Mouse (Mus musculus) MEL (cell line): ENCODE measurements around the gene Hist1h3a.

Experiments used
- CHD2 ChIP-seq: IDR thresholded peaks from 2 replicates; pipeline ENCODE4 v1.6.1; 2011; ENCODE audit warnings: low read length, improper control_type of control experiment
- CTCF ChIP-seq, 3 experiments: IDR thresholded peaks in 2 of 3; conservative IDR thresholded peaks in 1 of 3; 2 replicates each; pipeline ENCODE4 v1.5.1; 2011 to 2012; ENCODE audit warnings: low read length in 3 of 3, low read depth in 2 of 3, mild to moderate bottlenecking in 2 of 3, improper control_type of control experiment in 1 of 3, inconsistent platforms in 1 of 3, mixed read lengths in 1 of 3, moderate library complexity in 1 of 3; ENCODE audit not compliant: control insufficient read depth in 1 of 3, insufficient read depth in 1 of 3, poor library complexity in 1 of 3, severe bottlenecking in 1 of 3
- E2F4 ChIP-seq: IDR thresholded peaks from 2 replicates; pipeline ENCODE4 v1.6.1; 2011; ENCODE audit warnings: low read depth, low read length, improper control_type of control experiment, borderline replicate concordance
- ELF1 ChIP-seq: IDR thresholded peaks from 2 replicates; pipeline ENCODE4 v1.6.1; 2014; ENCODE audit warnings: low read depth, mild to moderate bottlenecking, inconsistent platforms, low read length, improper control_type of control experiment, moderate library complexity
- ETS1 ChIP-seq: IDR thresholded peaks from 2 replicates; pipeline ENCODE4 v1.6.1; 2012; ENCODE audit warnings: low read depth, mild to moderate bottlenecking, inconsistent platforms, low read length, improper control_type of control experiment, moderate library complexity
- GATA1 ChIP-seq: IDR thresholded peaks from 2 replicates; pipeline ENCODE4 v1.6.1; 2011; ENCODE audit warnings: low read depth, low read length, improper control_type of control experiment
- JUND ChIP-seq: IDR thresholded peaks from 2 replicates; pipeline ENCODE4 v1.6.1; 2011; ENCODE audit warnings: low read depth, mild to moderate bottlenecking, improper control_type of control experiment, low read length
- KAT2A ChIP-seq: conservative IDR thresholded peaks from 2 replicates; pipeline ENCODE4 v1.6.1; 2012; ENCODE audit warnings: low read depth, low read length, improper control_type of control experiment, inconsistent platforms
- MAFK ChIP-seq: IDR thresholded peaks from 2 replicates; pipeline ENCODE4 v1.6.1; 2011; ENCODE audit warnings: low read depth, mild to moderate bottlenecking, low read length, improper control_type of control experiment, borderline replicate concordance
- POLR2A ChIP-seq, 2 experiments: IDR thresholded peaks; 2 replicates each; pipeline ENCODE4 v1.6.1; 2011 to 2012; ENCODE audit warnings: low read length in 2 of 2, mild to moderate bottlenecking in 2 of 2, control low read depth in 1 of 2, improper control_type of control experiment in 1 of 2, low read depth in 1 of 2, moderate library complexity in 1 of 2; ENCODE audit not compliant: control insufficient read depth in 1 of 2, insufficient read depth in 1 of 2, poor library complexity in 1 of 2
- POLR2AphosphoS2 ChIP-seq: IDR thresholded peaks from 2 replicates; pipeline ENCODE4 v1.6.1; 2011; ENCODE audit warnings: low read length, improper control_type of control experiment
- TCF12 ChIP-seq: IDR thresholded peaks from 2 replicates; pipeline ENCODE4 v1.6.1; 2014; ENCODE audit warnings: low read depth, mild to moderate bottlenecking, inconsistent platforms, low read length, improper control_type of control experiment, moderate library complexity
- UBTF ChIP-seq: IDR thresholded peaks from 2 replicates; pipeline ENCODE4 v1.6.1; 2012; ENCODE audit warnings: low read depth, mild to moderate bottlenecking, inconsistent platforms, low read length, improper control_type of control experiment, moderate library complexity, borderline replicate concordance; ENCODE audit not compliant: insufficient read depth

GRCm38 (mm10) chr13:23743963-23744362 is 18.2 kb downstream of the Hist1h3a start:
- TF ChIP-seq CHD2 (no peak), CTCF (IDR thresholded peaks at IDR 0.05 in 2 of 3, conservative IDR thresholded peaks at IDR 0.05 in 1 of 3; ENCODE audit: control insufficient read depth in 1 of 3, insufficient read depth in 1 of 3, low read depth in 2 of 3, low read length in 3 of 3, poor library complexity in 1 of 3, severe bottlenecking in 1 of 3) (no peak), POLR2A (IDR thresholded peaks at IDR 0.05; ENCODE audit: control insufficient read depth in 1 of 2, insufficient read depth in 1 of 2, low read depth in 1 of 2, low read length in 2 of 2, poor library complexity in 1 of 2) (no peak), GATA1 (no peak), UBTF (no peak), ELF1 (no peak), E2F4 (no peak), MAFK (no peak), JUND (no peak), KAT2A (no peak), POLR2AphosphoS2 (no peak), TCF12 (no peak), ETS1 (no peak)
